Mouse (Mus musculus) ES-E14 (cell line): Measurements from ENCODE around the gene Kif2c. TPM values are rescaled to one million over a fixed set of nuclear protein-coding genes. Genes with fewer than 3 reads are reported as not detected.

Source experiments
- DNase-seq: peaks from one replicate; pipeline ENCODE4 v3.0.0-alpha.2; 2013; ENCODE audit warnings: low read depth, low spot score
- H3K27ac ChIP-seq: 2 replicates; pipeline ENCODE4 v1.5.1; 2012; ENCODE audit warnings: low read depth, mild to moderate bottlenecking, low read length, moderate library complexity, mixed read lengths; ENCODE audit not compliant: poor library complexity, insufficient read depth, severe bottlenecking
- H3K36me3 ChIP-seq: 2 replicates; pipeline ENCODE4 v1.6.1; 2012; ENCODE audit warnings: mild to moderate bottlenecking, low read length, moderate library complexity, mixed read lengths; ENCODE audit not compliant: control insufficient read depth, poor library complexity, insufficient read depth, severe bottlenecking
- H3K4me1 ChIP-seq, 2 experiments: fragments of 150-350 bp in 1 of 2; sonication (generic) in 1 of 2; 2 replicates each; pipeline ENCODE4 v1.6.1; 2012; ENCODE audit warnings: low read length in 2 of 2, mild to moderate bottlenecking in 1 of 2, mixed read lengths in 1 of 2; ENCODE audit not compliant: control insufficient read depth in 2 of 2, insufficient read depth in 2 of 2, poor library complexity in 1 of 2
- H3K4me3 ChIP-seq, 2 experiments: fragments of 150-350 bp in 1 of 2; sonication (generic) in 1 of 2; 2 replicates each; pipeline ENCODE4 v1.5.1; 2012; ENCODE audit warnings: low read length in 2 of 2, low read depth in 1 of 2, mild to moderate bottlenecking in 1 of 2, mixed read lengths in 1 of 2; ENCODE audit not compliant: insufficient read depth in 1 of 2, poor library complexity in 1 of 2, severe bottlenecking in 1 of 2
- H3K9ac ChIP-seq: 2 replicates; pipeline ENCODE4 v1.6.1; 2012; ENCODE audit warnings: low read depth, mild to moderate bottlenecking, low read length, mixed read lengths; ENCODE audit not compliant: poor library complexity, insufficient read depth, severe bottlenecking
- H3K9me3 ChIP-seq: fragments of 150-350 bp; sonication (generic); 2 replicates; pipeline ENCODE4 v1.6.1; 2012; ENCODE audit warnings: low read depth, mild to moderate bottlenecking, low read length; ENCODE audit not compliant: control insufficient read depth, insufficient read depth
- CHD2 ChIP-seq: IDR thresholded peaks from 2 replicates; pipeline ENCODE4 v1.6.1; 2014; ENCODE audit warnings: mild to moderate bottlenecking, low read depth, low read length, inconsistent platforms
- HCFC1 ChIP-seq: IDR thresholded peaks from 2 replicates; pipeline ENCODE4 v1.6.1; 2012; ENCODE audit warnings: low read length, inconsistent platforms, borderline replicate concordance; ENCODE audit not compliant: insufficient read depth
- MAFK ChIP-seq: IDR thresholded peaks from 2 replicates; pipeline ENCODE4 v1.6.1; 2014; ENCODE audit warnings: mild to moderate bottlenecking, low read depth, low read length, inconsistent platforms; ENCODE audit not compliant: insufficient read depth
- ZC3H11A ChIP-seq: IDR thresholded peaks from 2 replicates; pipeline ENCODE4 v1.6.1; 2012; ENCODE audit warnings: low read depth, mild to moderate bottlenecking, inconsistent platforms, low read length, borderline replicate concordance
- ZNF384 ChIP-seq: IDR thresholded peaks from 2 replicates; pipeline ENCODE4 v1.6.1; 2012; ENCODE audit warnings: low read depth, low read length, inconsistent platforms
- in situ Hi-C, 2 experiments: fragments of 600-800 bp; cut with MboI; formaldehyde crosslinking; loops; one replicate each; pipeline ENCODE4 v1.15.1; 2025; ENCODE audit warnings: low sequenced_read_pairs in 2 of 2, inconsistent platforms in 1 of 2; ENCODE audit not compliant: unreplicated experiment in 2 of 2
- total RNA-seq: library from RNA; depleted of rRNA; stranded (reverse); fragments of 300-350 nt; gene quantifications from 2 replicates; pipeline ENCODE4 v1.2.3, GENCODE M21; 2012

Gene Kif2c
- total RNA-seq, 1 experiment, result 73.1 TPM

DNA sequence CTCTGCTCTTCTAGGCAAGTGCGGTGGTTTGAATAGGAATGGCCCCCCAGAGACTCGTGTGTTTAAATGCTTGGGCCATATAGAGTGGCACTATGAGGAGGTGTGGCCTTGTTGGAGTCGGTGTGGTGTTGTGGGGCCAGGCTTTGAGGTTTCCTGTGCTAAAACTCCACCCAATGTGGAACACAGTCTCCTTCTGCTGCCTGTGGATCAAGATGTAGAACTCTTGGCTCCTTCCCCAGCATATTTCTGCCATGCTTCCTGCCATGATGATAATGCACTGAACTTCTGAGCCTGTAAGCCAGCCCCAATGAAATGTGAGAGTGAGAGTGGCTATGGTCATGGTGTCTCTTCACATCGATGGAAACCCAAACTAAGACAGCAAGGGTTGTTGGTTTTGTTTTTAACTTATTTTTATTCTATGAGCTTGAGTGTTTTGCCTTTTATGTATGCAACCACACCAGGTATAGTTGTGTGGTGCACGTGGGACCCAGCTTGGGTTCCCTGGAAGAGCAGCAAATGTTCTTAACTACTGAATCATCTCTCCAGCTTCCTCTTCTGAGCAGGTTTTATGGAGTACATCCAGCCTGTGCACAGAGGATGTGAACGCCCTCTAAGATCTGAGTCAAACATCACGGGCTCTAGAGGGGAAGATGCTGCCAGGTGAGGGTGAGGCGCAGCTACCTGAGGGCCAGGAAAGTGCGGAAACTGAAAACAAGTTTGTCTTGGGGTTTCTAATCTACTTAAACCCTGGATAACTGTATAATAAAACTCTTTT lies 38.5 kb upstream of the Kif2c start:
- no peak overlapping the region for H3K4me3 ChIP-seq
- H3K36me3 ChIP-seq, result no peaks in the 10 kb centered on the region
- TF ChIP-seq HCFC1 (no peak), ZC3H11A (no peak), MAFK (no peak), ZNF384 (no peak), CHD2 (no peak)
- H3K4me1 ChIP-seq, result peaks cover 2 to 3% of the 10 kb centered on the region in 2 experiments; a peak in 1 of 4 replicates
- no peaks in the 10 kb centered on the region for H3K9me3 ChIP-seq
- H3K27ac ChIP-seq, result no peak overlapping the region
- DNase-seq, result no peak
- in situ Hi-C loops, result no loop called here
- no peak overlapping the region for H3K9ac ChIP-seq

DNA sequence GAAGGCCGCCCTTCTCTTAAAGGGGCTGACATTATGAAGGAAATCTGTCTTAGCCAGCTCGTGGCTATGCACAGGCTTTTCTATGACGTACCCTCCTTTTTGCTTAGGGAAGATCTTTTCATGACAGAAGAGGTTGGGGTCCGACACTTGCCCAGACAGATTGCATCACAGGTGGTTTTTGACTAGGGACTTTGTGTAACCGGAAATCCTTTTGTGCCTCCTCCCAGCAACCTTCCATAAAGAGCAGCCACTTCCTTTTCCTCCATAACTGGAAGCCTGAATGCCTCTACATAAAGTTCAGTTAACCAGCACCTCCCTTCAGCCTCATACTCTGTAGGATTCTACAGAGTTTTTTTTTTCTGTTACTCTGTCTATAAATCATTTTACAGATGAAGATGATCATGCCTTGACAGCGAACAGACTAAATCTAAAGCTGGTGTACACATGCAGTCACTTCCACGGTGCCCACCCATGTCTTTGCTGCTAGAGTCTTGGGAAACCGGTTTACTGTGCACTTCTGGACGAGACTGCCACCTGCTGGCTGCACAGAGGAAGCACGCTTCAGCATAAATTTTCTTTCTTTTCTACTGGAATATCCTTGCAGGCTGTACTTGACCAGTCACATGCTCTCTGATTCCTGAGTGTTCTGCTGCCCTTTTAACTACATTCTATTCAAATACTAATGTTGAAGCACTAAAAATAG lies 36.2 kb upstream of the Kif2c start:
- no peak overlapping the region for H3K9ac ChIP-seq
- TF ChIP-seq ZC3H11A, result no peak
- TF ChIP-seq HCFC1, result no peak
- TF ChIP-seq MAFK, result no peak
- TF ChIP-seq CHD2, result no peak
- no peak for TF ChIP-seq ZNF384
- peaks cover 2 to 3% of the 10 kb centered on the region in 2 experiments; a peak in 1 of 4 replicates for H3K4me1 ChIP-seq
- DNase-seq, result no peak
- no peak overlapping the region for H3K27ac ChIP-seq
- H3K36me3 ChIP-seq, result no peaks in the 10 kb centered on the region
- H3K4me3 ChIP-seq, result no peak overlapping the region
- H3K9me3 ChIP-seq, result no peaks in the 10 kb centered on the region
- in situ Hi-C loops, result no loop called here

DNA sequence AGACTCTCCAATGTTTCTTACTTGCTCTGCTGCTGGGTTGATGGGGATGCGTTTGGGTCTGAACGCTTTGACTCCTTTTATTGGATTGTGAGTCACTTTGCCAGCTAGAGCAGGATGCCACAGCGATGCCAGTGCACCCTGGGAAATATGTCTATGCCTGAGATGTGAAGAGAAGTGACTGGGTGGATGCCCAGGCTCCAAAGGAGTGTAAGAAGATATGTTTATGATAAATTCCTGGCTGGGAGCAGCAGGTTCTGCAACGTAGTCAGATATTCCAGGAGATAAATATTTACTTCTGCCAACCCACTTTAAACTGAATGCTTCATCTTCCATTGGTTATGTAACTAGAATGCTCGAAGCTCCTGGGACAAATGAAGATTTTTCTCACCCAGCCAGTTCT lies 34.6 kb upstream of the Kif2c start:
- Histone ChIP-seq H3K9me3 (no peaks in the 10 kb centered on the region), H3K9ac (no peak overlapping the region), H3K27ac (no peak overlapping the region), H3K4me1 (peaks cover 2 to 4% of the 10 kb centered on the region in 2 experiments; a peak in 1 of 4 replicates), H3K36me3 (no peaks in the 10 kb centered on the region), H3K4me3 (no peak overlapping the region)
- in situ Hi-C loops, result no loop called here
- no peak for DNase-seq
- TF ChIP-seq ZC3H11A (no peak), MAFK (no peak), ZNF384 (no peak), CHD2 (no peak), HCFC1 (no peak)

GRCm38 (mm10) chr4:117214250-117214649 lies 31.8 kb upstream of the Kif2c start:
- no peak overlapping the region for H3K27ac ChIP-seq
- H3K4me1 ChIP-seq, result peaks cover 2 to 6% of the 10 kb centered on the region in 2 experiments; a peak in 1 of 4 replicates
- no peaks in the 10 kb centered on the region for H3K36me3 ChIP-seq
- in situ Hi-C loops, result no loop called here
- H3K9ac ChIP-seq, result no peak overlapping the region
- no peaks in the 10 kb centered on the region for H3K9me3 ChIP-seq
- no peak for DNase-seq
- TF ChIP-seq ZNF384, result no peak
- no peak for TF ChIP-seq CHD2
- TF ChIP-seq HCFC1, result no peak
- TF ChIP-seq ZC3H11A, result no peak
- TF ChIP-seq MAFK, result no peak
- no peak overlapping the region for H3K4me3 ChIP-seq
